Mouse (Mus musculus): ENCODE measurements around the gene Rnf220.

- TF ChIP-seq GATA1 (IDR thresholded peaks at IDR 0.05; ENCODE audit: borderline replicate concordance, low read length) (no peak), FLI1 (IDR thresholded peaks at IDR 0.05; ENCODE audit: low read length) (no peak)
Measured at GRCm38 (mm10) chr4:117484256-117485044, 12.4 kb downstream of the Rnf220 start.

Data from megakaryocyte, embryonic 14.5 days (primary cell).